Mouse (Mus musculus) heart, adult 18-20 months (tissue): ENCODE results near the gene Socs3. TPM values are rescaled to one million over a fixed set of nuclear protein-coding genes. Genes with fewer than 3 reads are reported as not detected.

Source experiments
- DNase-seq, 2 experiments: peaks; one replicate each; pipeline ENCODE4 v3.0.0; 2021 to 2022; ENCODE audit warnings: mixed read lengths in 1 of 2
- total RNA-seq, 2 experiments: library from RNA; stranded (reverse); gene quantifications; 2 replicates each; pipeline ENCODE4 v1.2.3; 2021

Gene Socs3
- total RNA-seq, 2 experiments from 2014 or later, result 3.2 to 3.5 TPM

DNA sequence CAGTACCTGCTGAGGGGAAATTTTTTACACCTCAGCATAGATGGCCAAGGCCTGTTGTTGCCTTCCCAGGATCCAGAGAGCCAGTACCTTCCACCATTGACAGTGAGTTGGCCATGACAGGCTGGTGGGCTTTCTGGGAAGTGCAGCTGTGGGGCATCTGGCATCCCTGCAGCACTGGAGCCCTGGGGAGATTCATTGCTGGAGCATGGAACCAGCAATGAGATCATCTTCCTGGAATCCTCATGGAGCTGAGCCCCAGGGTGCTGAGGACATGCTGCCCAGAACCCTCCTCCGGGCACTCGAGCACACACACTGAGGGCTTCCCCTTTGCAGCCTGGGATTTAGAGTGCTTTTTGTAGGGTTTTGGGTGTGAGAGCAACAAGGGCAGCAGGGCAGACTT, 25.4 kb upstream of the Socs3 start:
- DNase-seq, result no peak

DNA sequence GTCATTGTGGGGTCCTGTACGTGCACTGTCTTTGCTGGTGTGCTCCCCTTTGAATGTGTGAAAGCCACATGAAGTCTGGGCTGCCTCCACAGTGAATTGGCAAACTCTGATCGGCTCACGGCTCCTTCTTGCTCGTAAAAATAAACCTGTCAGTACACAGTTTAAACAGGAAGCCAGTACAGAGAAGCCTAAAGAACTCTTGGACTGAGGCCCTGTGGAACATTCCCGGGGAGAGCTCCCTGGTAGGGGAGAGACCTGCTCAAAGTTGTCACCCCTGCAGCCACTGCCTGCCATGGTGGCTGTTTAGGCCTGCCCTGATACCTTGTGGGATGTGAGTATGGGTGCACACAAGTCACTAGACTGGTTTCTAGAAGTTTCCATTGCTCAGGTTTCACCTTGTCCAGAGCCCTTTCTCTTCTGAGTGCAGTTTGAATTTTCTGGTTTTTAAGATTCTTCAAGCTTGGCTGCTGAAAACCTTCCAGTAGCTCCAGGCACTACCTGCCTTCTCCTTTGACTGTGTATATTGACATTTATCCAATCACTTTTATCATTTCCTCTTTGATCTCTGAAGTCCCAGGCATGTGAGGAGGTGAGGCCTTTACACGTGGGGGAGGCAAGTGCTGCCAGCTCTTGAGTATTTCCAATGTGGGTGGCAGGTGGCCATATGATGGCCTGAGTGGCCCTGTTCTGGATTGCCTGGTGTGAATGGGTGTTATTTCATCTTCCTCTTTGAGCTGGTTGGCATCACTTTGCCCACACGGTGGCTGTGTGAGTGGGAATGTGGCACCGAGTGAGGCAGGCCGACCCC, 24.6 kb upstream of the Socs3 start:
- peak; percentile 64 to 74 for DNase-seq

DNA sequence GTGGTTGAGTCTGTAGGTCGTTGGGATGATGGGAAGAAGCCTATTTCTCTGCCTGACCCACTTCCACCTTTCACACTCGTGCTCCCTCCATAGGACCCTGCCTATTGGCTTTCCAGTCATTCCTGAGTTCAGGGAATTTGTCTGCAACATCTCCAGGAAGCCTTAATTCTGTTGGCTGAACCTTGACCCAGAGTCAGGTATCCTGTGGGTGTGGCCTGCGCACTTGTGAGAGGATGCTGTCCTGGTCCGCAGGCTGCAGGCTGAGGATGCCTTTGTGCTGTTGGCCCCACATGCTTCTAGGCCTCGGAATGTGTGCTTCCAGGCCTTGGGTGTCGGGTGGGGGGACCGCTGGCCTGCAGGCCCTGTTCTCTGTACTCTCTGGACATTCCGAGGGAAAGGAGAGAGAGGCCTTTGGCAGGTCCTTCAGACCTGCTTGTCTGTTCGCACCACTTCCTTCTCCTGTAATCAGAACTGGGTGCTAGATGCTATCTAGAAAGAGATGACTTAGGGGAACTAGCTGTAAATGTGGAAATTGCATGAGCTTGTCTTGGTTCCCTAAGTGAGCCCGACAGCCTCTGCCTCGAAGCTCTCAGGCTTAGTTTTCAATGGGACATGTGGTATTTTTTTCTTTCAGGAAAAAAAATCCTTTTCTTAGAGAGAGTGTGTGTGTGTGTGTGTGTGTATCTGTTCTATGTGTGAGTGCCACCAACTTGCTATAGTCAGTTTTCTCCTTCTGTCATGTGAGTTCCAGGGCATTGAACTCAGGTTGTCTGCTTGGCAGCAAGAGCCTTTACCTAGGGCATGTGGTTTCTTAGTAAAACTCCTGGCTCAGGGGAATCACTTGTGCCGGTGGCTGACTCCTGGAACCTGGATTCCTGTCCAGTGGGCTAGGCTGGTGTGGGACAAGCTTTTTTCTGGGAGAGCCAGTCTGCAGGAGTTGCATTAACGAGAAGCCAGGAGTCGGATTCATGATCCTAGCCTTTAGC, 23.6 kb upstream of the Socs3 start:
- DNase-seq, result peak in 1 of 2 experiments; percentile 5

DNA sequence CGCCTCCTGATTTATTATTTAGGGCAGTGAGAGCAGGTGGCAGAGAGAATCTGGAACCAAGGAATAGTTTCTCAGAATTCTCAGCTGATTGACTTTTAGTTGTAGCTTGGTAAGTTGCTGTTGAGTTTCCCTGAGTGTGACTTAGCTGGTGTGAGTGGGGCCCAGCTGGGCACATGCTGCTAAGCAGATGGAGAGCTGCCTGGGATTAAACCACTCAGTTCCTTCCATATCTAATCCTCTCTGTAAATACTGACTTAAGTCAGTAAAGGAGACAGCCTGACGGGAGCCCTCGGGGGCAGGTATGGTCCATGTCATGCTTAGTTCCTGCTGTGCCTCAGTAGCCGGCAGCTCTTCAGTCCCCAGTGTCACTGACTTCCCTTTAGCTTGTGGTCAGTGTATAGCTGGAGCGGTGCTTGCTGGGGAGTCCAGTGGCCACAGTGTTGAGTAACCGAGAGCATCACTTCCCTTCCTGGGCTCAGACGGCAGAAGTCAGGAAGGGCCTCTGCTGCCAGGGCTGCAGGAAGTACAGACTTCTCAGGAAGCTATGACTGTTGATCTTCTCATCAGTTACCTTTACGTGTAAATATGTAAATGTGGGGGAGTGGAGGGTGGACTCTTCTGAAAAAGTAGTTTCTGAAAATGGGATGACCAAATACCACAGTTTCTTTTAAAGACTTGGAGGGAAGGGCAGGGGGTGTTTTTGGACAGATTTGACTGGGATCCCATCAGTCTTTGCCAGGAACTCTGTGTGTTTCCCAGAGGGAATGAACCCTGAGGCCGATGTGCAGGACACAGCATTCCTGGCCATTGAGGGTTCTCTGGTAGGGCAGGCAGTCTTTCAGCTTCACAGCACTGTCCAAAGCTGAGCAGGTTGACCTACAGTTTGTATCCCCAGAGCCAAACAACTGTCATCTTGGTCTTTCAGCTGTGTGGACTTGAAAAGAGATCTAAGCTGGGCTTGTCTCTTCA, 21.9 kb upstream of the Socs3 start:
- peak; percentile 41 to 78 for DNase-seq

DNA sequence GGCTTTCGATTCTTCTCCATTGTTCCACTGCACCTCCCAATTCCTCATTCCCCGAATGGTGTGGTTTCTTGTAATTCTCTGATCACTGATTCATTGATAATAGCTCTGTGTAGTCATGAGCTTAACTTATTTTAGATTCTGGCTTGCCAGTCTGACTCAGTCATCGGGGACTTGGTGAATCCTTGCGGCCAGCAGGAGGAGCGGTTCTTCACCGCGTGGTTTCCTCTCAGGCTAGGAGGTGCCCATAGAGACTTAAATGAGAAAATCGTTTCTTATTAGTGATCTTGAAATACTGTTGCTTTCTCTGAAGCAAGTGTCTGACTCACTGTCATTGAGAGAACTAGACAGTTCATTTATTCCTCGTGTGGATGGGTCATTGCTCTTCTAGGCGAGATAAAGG, 20.1 kb upstream of the Socs3 start:
- DNase-seq, result no peak

DNA sequence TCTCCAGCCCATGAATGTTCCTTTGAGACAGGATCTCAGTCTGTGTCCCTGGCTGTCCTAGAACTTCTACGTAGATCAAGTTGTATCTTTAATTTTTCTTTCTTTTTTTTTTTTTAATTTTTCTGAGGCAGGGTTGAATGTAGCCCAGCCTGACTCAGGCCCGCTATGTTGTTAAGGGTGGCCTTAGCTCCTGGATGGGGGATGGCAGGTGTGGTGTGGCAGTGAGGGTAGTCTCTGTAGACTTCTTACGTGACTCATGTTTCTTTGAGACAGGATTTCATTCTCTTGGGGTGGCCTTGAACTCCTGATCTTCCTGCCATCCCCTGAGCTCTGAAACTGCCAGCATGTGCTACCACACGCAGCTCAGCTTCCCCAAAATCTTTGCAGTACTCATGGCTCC, 19.4 kb upstream of the Socs3 start:
- no peak for DNase-seq

DNA sequence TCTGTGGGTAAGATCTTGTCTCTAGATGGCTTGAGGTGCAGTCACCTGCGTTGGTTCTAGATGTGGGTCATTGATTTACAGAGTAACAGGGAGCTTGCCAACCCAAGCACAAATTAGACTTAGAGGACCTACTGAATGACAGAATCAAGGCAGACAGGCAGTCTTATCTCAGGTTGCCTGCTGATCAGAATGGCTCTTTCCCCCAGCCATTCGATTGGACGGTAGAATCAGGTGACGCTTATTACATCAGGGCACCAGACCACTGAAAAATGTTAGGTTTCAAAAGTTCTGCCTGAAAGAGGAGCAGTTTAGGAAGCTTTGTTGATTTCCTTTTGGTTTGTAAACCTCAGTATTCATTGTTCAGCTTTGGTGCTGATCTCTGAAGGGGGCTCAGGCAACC, 18.1 kb upstream of the Socs3 start:
- no peak for DNase-seq

DNA sequence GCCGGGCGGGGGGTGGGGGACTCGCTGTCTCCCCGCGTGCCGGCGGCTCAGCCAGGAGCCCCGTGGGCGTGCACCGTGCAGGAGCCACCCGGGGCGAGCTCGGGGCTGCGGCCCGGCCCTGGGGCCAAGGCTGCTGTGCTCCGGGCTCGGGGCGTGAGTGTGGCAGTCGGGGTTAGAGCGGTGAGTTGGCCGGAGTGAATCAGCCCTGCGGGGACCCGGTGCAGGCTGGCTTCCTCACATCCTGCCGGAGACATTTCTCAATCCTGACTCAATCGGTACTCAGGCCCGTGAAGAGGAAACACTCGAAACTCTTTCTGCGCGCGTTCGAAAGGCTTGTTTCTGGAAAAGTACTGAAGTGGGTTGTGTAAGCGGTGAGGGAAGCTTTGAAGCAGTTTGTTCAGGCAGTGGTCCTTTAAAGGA, 17.2 kb upstream of the Socs3 start:
- DNase-seq, result peak in 1 of 2 experiments; percentile 67

DNA sequence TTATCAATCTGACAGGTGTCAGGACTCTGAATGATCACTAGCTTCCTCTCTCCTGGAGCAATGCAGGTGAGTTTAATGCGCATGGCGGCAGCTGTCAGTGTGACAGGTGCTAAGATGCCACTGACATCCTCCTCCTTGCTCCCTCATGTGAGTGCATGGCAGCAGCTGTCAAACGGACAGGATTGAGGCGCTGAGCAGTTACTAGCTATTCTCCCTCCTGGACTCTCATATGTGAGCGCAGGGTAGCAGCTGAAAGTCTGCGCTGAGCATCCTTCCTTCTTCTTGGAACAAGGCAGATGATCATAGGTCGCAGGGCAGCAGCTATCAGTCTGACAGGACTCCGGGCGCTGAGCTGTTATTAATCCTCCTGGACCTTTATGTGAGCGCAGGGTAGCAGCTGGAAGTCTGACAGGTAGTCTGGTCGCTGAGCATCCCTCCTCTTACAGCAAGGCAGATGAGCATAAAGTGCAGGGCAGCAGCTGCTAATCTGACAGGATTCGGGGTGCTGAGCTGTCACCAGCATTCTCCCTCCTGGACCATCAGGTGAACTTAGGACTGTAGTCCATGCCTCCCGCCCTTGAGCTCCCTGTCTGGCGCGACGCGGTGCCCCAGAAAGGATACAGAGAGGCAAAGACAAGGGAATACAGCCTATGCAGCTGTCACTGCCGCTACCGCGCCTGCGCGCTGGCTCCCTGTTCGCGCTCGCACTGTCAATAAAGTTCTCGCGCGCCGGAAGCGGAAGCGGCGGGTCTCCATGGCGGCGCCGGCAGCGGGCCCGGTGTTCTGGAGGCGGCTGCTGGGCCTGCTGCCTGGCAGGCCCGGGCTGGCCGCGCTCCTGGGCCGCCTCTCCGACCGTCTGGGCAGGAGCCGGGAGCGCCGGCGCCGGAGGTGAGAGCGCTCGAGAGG, 16.5 kb upstream of the Socs3 start, which contains the start of gene Pgs1:
TSS of gene Pgs1 (plus strand) at position 167 of the 906 bp plus-strand sequence.
- DNase-seq, result peak; percentile 94

DNA sequence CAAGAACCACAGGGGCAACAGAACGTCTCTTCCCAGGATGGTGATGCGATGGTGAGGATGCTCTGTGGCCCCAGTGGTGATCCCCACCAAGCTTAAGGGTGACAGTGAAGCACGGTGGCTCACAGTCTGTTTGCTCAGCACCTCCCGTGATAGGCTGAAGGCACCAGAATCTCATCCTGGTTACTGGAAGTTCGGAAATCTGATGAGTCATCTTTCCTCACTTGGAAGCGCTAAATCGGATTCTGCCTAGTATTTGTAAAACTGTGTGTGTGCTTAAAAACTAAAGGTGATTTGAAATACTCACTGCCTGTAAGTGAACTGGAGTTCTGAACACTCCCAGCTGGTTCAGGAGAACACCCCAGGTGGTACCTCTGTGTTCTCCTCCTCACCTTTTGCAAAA, 13.9 kb upstream of the Socs3 start:
- DNase-seq, result no peak

DNA sequence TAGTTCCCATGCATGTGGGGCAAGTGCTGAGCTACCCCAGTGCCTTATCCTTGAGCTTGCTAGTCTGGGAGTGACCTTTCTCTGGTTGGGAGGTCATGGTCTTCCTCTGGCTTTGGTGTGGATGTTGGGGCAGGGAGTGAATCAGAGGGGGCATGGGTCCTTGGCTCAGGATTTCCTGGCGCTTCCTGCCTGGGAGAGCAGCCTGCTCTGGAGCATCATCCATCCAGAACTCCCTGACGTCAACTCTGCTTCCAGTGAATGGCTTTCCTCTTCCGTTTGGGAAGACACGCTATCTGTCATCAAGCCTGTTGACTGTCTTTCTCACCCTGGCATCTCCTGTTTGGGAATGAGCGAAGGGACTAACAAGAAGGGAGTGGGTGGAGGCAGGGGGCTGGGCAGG, 12.6 kb upstream of the Socs3 start:
- no peak for DNase-seq

DNA sequence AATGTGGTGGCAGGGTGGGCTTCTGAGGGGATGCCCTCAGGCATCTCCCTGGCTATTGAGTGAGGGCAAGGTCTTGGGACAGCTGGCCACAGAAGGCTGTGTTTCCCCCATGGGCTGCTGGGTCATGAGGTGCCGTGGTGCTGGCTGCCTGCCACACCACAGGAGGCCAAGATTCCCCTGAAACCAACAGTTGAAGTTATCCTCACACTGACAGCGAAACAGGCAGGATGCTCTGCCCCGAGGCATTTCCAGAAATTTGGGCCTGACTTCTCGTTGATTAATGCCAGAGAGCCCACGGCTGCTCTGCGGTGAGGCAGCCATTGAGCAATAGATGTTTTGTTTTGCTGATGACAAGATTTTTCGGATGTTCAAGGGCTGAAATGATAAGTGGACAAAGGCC, 9.5 kb upstream of the Socs3 start:
- DNase-seq, result no peak

DNA sequence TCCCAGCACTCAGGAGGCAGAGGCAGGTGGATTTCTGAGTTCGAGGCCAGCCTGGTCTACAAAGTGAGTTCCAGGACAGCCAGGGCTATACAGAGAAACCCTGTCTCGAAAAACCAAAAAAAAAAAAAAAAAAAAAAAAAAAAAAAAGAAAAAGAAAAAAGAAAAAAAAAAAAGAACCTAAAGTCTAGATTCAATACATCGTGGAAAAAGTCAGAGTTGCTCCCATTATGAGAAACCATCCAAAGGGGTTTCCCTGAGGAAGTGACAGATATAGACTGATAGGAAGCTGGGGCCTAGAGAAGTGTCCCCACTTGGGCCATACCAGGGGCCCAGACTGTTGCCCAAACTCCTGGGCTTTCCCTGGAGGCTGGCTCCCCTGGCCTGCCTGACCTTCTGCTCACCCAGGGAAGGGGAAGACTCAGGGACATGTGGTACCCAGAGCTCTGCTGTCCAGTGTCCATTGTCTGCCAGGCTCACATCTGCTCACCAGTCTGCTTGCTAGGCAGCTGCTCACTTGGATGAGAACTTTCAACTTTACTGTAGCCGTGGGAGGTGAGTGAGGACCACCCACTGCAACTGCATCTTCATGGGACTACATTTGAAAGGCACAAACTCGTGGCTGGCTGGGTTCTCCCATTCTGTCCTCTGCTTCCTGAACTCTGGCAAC, 8.0 kb upstream of the Socs3 start:
- no peak for DNase-seq

DNA sequence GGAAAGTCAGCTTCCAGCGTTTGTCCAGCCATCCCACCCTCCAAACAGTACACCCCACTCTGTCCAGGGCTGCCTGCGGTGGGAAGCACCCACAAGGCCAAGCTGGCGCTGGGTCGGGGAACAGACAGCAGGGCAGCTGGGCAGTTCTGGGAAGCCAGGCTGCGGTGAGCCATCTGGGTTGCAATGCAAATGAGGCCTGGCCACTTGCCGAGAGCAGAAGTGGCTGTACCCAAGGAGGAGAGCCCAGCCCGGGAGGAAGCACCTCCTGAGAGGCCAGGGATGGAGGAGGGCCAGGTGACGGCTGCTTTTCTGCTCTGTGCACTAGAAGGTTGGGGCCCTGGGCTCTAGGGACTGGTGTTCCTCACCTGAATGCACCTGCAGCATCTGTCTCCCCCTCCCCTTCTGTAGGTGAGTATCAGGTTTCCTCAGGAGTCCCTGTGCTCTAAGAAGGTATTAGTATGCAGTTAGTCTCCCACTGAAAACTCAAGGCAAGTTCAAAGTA, 6.3 kb upstream of the Socs3 start:
- peak; percentile 66 to 78 for DNase-seq

DNA sequence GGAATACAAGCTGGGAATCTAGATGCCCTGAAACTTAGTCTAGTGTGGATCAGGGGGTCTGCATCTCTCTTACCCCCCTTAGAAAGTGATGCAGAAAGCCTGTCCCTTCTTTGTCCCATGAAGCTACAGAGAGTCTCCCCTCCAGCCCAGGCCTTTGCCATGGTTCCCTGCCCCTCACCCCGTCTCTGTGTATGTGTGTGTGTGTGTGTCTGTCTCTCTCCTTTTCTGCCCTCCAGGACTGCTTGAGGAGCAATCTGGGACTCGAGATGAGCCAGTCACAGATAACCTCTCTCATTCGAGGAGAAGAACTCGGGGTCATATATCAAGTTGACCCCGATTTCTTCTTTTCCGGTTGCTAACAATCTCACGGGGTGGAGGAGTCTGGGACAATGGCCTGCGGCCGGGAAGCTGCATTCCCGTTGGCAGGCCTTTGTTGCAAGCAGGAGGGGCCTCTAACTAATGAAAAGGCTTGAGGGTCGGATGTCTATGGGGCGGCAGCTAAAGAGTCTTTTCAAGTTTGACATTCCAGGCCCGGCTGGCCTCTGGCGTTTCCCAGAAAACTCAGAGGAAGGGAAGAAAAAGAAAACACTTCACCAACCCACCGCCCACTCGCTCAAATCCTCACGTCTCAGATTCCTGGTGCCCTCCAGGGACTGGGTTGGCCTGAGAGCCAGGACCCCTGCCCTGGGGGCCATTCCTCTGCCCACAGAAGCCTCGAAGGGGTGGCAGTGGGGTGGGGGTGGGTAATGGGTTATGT, 5.5 kb upstream of the Socs3 start:
- DNase-seq, result no peak

DNA sequence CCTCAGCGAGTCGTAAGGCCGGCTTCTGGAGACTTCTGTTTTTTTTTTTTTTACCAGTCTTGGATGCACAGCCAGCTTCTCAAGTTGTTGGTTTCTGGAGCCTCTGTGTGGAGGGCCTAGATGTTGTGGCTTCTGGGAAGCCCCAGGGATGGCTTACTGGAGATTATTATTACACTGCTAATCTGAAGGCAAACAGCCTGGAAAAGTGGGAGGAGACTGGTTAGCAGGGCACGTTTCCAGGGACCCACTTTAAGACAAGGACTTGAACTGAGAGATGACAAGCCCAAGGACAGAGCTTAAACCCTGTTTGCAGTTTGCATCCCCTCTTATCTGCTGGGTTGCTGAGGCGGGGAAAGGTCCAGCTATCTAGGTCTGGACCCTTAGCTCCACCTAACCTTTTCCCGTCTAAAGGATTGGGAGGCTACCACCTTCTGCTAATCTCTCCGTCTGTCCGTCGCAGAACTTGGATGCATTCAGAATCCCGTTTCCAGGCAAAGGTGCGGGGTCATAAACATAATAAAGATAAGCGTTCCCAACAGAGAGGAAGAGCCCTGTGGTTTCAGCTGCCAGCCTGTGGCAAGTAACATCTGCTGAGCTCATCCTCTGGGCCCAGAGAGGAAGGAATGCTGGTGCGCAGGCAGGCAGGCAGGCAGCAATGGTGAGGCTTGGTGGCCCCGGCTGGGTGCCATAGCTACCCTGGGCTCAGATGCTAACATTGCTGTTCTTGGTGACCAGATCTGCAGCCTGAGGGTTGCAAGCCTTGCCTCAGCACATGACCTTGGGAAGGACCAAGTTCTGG, 4.7 kb upstream of the Socs3 start:
- no peak for DNase-seq

DNA sequence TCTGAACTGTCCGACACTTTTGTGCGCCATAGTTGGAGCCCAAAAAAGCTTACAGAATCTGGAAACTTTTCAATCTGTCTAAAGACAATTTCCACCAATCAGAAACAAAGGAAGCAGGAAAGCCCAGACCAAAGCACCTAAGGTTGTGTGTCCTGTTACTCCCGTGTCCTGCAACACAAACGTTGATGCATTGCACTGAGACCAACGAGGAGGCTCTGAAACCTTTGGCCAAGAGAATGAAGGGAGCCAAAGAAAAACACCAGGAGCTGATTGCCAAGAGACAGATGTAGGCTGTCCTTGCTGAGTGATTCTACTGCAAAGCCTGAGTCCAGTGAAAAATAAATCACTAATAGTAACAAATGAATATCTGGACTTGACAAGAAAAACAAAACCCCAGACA, 3.7 kb upstream of the Socs3 start:
- no peak for DNase-seq
